Mouse (Mus musculus): ENCODE results near the gene Gm28308. TPM values are rescaled to one million over a fixed set of nuclear protein-coding genes. Genes with fewer than 3 reads are reported as not detected.
A peak's percentile ranks its signal among the peaks of the same experiment; 100 is the strongest.

Gm28308 gene
- total RNA-seq, 2 experiments from 2014 or later = 0.73 TPM; not detected in 1

DNA sequence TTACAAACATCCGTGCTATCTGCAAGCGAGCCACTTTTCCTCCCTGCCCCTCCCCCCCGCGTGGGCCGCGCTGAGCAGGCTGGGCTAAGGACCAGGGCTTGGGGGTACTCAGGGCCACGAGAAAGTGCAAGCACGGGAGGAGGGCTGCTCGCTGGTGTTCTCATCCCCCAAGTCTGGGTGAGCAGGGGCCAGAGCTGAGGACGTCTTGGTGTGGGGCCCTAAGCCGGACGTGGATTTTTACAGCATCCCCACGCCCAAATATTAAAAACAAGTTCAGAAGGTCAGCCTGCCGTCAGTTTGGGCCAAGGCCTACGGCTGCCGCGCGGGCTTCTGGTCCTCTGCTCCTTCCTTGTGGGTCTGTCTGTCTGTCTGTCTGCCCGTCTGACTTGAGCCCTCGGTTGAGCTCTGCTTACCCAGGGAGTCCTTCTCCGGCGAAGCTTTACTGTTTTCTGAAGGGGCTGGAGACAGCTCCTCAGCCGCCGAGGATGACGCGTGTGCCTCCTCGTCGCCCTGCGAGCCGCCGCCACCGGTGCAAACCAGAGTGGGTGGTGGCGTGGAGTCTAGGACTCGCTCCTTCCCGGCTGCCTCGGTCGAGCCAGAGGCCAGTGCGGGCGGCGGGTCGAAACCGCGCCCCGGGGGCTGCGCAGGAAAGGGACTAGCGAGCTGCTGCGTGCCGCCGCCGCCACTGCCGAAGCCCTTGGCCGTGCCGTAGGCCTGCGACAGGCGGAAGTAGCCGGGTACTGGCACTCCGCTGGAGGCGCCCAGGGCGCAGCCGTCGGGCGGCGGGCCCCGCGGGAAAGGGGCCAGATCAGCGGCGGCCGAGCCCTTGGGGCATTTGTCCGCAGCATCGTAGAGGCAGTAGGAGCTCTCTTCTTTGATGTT, 20.6 kb upstream of the Gm28308 start:
- DNase-seq (ENCODE audit: low spot score in 2 of 2) = peak; percentile 44 to 88

DNA sequence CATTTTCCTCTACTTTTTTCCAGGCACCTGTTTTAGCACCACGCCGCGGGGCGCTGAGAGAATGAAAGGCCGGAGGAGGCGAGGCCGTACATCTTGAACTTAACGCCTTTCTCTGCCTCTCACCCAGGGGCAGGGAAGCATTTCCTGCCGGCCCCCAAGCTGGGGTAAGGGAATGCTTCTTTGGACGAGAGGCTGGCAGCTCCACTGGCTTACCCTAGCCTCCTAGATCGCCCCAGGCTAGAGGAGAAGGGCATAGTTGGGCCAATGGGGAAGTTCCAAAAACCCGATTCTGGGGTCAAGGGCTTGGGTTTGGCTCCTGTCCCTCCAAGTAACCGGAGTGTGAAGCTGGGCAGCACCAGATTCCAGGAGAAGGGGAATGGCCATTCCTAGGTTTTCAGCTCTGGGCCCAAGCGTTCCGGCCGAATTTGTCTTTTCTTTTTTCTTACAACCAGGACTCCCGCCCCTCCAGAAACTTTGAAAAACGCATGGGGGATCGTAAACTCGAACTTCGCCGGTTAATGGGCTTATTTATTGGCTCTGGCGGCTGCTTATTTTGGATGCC, 19.9 kb upstream of the Gm28308 start:
- DNase-seq (ENCODE audit: low spot score in 2 of 2) = no peak

DNA sequence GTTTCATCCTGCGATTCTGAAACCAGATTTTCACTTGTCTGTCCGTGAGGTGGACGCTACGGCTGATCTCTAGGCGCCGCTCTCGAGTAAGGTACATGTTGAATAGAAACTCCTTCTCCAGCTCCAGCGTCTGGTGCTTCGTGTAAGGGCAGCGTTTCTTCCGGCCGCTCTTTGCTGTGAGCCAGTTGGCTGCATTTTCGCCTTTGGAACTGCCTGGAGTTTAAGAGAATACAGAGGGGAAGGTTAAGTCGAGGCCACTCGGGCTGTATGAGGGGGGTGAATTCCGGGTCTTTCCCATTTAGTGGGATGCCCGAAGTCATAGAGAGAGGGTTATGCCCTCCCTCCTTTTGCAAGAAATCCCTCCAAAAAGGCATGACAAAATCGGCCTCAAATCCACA, 19.4 kb upstream of the Gm28308 start:
- DNase-seq (ENCODE audit: low spot score in 2 of 2) = peak in 1 of 2 experiments; percentile 56

DNA sequence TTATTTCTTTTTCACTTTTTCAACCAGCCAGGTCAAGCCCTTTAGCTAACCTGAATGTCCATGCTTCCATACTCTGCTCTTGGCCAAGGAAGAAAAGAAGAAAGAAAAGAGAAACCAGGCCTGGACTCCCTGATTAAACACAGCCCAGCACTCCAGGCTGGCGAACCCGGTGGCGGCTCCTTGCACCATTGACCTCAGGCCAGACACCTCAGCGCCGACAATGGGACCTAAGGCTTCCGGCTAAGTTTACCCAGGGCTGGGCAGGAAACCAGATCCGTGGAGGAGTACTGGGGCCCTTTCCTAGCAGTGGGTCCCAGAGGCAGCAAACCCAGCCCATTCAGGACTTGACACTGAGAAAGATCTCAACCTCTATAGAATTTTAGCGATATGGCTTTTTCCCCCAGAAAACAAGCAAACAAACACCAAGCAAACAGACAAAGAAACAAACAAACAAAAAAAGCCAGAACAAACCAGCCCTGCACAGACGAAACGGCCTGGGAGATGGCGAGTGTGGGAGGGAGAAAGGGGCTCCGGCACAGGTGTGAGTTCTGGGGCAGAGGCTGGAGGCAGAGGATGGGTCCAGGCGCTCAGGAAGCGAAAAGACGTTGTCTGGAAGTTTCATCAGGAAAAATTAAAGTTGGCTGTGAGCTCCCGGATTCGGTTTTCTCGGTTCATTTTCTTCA, 18.9 kb upstream of the Gm28308 start:
- DNase-seq (ENCODE audit: low spot score in 2 of 2) = no peak

DNA sequence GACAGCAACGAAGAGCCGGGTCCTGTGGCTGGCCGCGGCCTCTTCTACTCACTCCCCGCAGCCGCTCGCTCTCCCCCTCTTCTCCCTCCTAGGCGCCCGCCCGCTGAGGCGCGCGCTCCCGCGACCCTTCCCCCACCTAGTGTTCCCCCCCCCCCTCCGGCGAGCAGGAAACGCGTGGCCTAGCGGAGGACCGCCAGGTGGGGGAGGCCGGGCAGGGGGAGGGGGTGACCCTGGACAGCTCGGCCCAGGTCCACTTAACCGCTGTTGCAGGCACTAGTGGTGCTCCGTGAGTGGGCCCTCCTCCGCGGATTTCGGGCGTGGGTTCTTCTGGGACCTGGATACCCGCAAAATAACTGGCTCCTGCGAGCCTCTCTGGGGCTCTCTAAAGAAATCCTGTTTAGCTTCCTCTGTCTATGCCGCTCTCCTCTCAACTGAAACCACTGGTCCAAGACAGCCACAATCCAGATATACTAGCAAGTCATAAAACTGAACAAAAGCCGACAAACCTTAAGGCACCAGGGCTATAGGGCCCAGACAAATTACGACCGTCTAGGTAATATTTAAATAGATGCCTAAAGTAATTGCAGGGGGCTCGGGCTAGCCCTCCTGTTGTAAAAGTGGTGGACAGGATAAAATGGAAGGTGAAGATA, 17.5 kb upstream of the Gm28308 start, which contains the start of gene Hoxa9:
Gene Hoxa9, minus strand, starts transcription at position 574 of the 650 bp plus-strand sequence.
- peak in 1 of 2 experiments; percentile 62 for DNase-seq (ENCODE audit: low spot score in 2 of 2)

DNA sequence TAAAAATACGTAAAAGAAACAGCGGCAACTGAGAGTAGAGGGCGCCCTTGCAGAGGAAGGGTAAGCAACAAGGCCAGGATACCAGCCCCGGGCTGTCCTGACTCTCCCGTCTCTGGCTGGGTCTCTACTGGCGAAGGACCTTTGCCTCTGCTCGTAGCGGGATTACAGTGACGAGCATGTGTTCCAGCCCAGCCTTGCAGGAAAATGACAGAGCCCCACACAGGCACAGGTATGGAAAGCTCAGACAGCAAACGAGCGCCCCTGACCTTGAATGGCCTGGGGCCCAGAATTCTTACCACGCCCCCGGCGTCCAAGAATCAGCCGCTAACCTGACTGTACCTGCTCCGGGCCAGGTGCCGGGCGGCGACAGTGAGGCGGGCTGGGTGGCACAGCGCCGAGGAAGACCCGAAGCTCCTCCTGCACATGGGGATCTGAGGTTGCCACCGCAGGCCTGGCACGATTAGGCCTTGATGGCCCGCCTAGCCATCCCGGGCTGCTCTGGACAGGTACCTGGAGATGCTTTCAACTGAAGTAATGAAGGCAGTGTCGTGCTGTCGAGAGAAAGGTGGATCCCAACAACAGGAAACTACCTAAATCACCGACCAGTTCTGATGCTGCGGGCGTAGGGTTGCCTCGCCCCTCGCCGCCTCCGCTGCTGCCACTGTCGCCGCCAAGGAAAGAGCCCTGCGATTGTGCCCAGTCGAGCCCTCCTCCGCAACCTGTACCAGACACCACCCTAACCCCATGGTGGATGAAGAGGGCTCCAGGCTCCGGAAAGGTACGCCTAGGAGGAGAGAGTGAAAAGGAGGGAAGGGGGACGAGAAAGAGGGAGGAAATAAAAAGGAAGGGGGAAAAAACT, 16.6 kb upstream of the Gm28308 start:
- peak in 1 of 2 experiments; percentile 55 for DNase-seq (ENCODE audit: low spot score in 2 of 2)

DNA sequence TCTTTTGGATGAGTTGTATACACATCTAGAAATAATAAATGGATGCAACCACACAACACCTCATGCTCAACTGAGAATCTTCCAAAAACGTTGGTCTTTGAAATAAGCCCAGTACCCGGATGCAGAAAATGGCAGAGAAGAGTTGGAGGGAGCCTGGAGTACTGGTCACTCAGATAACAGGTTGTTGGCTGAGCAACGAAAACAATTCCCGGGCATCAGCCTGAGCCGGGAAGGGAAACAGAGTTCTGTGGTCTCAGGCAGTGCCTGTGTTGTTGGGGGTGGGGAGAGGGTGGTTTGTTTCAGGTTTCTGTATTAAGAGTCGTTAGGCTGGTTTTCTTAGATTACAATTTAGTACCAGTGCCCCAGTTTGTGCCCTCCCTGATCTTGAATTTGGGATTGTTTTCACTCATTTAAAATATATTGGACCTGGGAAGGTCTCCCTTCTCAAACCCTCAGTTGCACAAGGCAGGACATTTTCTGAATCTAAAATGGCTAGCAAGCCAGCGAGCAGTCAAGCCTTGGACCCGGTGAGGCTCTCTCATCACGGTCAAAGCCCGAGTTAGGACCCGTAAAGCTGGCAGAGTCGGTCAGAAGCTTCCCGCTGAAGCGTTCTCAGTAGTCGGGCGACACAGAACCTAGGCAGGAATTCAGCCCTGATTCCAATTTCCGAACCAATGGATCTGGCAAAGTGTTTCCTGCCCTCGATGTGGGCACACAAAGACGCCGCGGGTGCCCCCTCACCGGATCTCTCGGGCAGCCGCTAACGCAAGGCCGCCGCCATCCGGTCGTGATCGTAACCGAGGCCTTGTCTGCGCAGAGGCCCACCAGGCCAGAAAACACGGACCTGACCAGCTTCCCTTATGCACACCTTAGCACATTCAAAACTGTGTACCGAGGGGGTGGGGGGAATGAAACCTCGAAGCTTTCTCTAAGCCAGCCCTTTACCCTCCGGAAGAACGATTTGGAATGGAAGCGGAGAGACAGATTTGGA, 15.6 kb upstream of the Gm28308 start:
- peak in 1 of 2 experiments; percentile 64 for DNase-seq (ENCODE audit: low spot score in 2 of 2)

DNA sequence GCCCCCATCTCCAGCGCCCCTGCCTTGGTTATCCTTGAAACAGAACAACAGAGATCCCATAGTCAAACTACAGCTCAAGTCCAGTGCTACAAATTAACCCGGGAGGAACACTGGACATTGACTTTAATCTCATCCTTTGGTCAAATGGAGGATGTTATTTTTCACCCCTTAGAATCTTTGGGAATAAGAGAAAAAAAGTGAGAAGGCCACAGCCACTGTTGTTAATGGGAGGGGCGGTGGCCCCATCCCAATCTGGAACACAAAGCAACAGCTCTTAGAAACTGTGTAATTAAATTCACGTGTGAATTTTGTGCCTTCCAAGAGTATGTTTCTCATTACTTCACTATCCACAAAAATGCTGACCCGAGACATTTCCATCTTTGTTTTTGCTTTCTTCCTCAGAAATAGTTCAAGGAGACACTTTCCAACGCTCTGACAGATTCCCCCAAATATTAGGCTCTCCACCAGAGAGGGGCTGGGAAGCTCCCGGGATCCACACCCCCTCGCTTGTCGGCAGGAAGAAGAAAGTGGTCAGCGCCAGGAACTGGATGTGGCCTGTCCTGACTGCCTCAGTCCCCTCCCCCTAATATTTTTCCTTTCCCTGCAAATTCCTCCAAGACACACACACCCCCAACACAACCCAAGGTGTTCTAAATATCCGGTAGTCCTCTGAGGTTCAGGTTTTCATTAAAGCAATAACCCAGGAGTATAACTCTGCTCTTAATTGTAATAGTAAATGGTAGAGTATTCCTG, 14.5 kb upstream of the Gm28308 start:
- no peak for DNase-seq (ENCODE audit: low spot score in 2 of 2)

DNA sequence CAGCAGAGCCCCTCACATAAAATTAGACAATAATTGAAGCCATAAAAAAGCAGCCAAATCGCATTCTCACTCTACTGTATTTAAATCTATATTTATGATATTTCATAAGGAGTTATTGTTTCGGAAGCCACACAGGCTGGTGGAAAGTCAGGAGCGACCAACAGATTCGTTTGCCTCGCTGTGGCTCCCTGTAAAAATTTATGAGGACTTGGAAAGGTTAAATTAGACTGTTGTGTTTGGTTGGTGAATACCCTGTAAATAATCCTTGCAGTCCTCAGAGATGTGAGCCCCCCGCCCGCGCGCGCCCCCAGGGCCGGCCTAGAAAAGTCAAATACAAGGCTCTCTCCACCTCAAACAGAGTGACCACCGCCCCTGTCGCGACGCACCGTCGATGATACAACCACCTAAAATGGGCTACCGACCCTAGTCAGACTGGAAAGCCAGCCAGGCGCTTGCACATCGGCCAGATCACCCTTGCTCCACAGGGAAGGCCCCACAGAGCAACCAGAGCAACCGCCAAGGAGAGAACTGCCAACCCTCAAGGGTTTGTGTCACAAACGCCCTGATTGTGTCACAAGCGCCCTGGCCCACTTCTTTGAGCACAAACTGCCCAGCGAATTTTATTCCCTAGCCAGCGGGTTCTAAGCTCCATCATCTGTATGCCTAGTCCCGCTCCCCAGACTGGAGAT, 13.6 kb upstream of the Gm28308 start:
- DNase-seq (ENCODE audit: low spot score in 2 of 2) = no peak

DNA sequence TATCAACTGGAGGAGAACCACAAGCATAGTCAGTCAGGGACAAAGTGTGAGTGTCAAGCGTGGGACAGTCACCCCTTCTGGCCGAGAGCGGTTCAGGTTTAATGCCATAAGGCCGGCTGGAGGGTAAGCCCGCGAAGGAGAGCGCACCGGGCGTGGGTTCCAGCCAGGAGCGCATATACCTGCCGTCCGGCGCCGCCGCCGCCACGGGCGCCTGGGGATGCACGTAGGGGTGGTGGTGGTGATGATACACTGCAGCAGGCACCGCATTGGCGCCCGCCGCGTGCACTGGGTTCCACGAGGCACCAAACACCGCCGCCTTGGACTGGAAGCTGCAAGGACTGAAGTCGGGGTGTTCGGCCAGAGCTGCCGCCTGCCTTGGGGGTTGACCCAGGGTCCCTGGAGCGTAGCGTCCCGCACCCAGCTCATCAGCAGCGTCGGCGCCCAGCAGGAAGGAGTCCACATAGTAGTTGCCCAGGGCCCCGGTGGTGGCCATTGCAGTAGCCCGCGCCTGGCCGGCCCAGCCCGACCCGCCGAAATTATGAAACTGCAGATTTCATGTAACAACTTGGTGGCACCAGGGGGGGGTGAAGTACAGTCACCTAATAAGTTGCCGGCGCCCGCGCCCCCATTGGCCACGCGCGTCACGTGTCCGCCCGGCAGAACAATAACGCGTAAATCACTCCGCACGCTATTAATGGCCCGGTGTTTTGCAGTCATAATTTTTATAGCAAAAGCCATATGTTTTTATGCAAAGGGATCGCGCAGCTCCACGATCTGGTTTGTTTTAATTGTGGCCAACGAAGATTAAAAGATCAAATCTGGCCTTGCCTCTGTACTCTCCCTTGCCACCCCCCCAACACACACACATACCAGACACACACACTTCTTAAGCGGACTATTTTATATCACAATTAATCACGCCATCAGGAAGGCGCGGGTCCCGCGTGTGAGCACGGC, 12.8 kb upstream of the Gm28308 start:
- DNase-seq (ENCODE audit: low spot score in 2 of 2) = peak; percentile 79 to 89

DNA sequence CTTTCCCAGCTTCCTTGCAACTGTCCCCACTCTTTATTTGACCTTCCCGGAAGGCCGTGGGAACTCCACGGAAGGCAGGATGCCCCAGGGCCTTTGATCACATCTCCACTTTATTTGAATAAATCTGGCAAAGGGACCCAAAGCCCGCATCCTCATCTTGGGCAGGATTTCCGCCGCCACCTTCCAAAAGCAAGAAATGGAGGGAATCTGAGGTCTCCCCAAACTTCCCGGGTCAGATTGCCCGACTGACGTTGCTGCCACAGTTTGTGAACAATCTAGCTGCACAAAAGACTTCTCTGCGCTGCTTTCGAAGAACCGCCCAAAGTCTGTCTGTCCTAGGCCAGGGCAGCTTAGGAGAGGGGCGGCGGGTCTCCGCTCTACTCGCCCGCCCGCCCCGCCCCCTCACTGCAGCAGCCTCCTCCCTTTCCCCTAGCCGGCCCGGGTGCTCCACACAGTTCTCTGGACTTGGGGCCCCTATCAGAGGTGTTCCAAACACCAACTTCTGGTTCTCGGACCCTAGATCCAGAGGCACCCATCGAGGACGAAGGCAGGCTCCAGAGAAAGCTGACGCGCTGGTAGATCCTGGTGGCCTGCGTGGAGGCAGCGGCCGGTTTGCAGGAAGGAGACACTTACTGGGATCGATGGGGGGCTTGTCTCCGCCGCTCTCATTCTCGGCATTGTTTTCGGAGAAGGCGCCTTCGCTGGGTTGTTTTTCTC, 11.9 kb upstream of the Gm28308 start:
- DNase-seq (ENCODE audit: low spot score in 2 of 2) = no peak

DNA sequence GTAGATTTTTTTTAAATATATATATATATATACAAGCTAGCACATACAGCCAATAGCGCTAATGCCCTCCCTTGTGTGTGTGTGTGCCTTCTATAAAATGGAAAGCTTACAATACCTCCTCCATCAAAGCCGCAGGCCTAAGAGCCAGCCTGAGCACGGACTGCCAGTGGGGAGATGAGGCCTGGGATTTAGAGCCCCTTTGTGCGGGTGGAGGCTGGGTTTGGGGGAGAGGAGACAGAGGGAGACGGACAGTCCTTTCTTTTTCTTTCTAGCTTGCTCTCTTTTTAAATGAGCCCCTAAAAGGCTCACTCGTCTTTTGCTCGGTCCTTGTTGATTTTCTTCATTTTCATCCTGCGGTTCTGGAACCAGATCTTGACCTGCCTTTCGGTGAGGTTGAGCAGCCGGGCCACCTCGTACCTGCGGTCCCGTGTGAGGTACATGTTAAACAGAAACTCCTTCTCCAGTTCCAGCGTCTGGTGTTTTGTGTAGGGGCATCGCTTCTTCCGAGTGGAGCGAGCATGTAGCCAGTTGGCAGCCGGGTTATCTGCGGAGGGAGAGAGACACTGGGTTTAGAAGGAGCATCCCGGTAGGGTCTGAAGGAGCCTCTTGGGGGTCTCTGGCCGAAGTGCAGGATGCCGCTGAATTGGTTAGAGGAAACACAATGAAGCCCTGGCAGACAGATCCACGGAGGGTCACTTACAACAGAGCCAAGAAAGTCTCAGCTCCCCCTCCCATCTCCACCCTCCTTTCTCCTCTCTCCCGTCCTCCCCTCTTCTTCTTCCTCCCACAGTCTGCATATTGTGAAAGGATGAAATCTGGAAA, 11.0 kb upstream of the Gm28308 start:
- DNase-seq (ENCODE audit: low spot score in 2 of 2) = no peak

DNA sequence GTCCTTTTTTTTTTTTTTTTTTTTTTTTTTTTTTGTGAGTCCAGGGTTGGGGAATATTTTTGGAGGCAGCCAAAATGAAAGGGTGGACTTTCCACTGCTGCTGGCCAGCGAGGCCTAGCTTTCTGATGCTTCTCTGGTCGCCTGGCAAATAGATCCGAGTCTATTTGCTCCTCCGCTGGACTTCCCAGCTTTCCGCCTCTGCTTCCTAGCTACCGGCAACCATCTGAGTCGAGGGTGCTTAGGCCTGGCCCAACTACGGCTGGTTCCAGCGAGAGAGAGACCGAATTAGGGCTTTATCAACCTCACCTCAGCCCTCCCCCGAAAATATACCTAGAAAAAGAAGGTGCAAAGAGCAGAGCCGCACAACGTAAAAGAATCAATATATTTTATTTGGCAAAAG, 9.6 kb upstream of the Gm28308 start:
- DNase-seq (ENCODE audit: low spot score in 2 of 2) = no peak

DNA sequence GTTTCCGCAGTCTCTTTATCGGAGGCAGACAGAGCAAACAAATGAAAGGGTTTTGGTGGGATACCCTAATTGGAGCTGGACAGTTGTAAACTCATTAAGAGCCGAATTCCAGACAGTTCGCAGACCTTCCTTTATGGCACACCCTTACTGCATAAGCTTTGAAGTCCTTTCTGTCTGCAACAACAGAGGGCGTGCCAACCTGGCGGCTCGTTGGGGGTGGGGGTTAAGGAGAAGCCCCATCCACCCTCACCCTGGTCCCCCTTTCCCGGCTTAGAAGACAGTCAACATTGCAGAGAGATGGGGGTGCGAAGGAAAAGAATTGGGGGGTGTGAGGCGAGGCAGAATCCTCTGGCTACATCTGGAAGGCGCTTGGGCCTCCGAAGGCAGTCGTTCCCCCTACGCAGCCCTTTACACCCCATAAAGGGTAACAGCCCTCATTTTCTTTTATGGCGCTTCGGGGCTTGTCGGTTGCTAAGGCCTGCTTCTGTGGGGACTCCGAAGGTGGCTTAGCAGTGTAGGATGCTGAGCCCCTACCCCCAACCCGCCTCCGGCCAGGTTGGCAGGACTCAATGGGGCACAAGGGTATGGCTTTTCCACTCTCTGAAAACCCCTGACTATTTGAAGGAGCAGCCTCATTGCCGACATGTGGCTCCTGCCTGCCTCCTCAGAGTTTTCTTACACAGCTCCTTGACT, 9.0 kb upstream of the Gm28308 start:
- DNase-seq (ENCODE audit: low spot score in 2 of 2) = no peak
